Mouse (Mus musculus): ENCODE data around the gene Spata25.
A peak's percentile ranks its signal among the peaks of the same experiment; 100 is the strongest.
"Not testable (repeated sequence)": the region's sequence is repeated elsewhere in the genome, so short reads cannot be mapped to it uniquely, and the experiment has no call there.

The Spata25 gene

GRCm38 (mm10) chr2:164828437-164828836, at the start of gene Spata25:
Spata25 (minus strand) TSS chr2:164828537.
- no peak for DNase-seq

DNA sequence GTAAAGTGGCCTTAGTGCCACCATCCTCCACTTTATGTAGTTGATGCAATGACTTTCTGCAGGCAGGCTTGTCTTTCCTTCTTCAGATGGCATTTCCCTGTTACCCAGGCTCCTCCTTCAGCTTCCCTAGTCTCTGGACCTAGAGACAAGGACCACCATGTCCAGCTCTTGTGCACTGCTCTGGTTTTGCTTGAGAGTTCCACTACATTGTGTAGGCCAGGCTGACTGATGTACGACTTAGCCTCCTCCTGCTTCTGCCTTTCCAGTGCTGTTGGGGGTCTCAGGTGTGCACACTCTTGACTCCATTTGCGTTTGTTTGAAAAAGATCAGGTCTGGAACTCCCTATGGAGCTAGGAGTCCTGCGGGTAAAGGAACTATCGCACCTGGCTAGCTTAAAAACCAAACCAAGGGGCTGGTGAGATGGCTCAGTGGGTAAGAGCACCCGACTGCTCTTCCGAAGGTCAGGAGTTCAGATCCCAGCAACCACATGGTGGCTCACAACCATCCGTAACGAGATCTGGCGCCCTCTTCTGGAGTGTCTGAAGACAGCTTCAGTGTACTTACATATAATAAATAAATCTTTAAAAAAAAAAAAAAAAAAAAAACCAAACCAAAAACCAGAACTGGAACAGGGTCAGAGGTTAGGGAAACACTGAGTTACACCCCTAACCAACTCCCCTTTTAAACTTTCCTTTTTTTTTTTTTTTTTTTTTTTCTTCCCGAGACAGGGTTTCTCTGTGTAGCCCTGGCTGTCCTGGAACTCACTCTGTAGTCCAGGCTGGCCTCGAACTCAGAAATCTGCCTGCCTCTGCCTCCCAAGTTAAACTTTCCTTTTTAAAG, 49.3 kb upstream of the Spata25 start:
- DNase-seq = not testable (repeated sequence)

DNA sequence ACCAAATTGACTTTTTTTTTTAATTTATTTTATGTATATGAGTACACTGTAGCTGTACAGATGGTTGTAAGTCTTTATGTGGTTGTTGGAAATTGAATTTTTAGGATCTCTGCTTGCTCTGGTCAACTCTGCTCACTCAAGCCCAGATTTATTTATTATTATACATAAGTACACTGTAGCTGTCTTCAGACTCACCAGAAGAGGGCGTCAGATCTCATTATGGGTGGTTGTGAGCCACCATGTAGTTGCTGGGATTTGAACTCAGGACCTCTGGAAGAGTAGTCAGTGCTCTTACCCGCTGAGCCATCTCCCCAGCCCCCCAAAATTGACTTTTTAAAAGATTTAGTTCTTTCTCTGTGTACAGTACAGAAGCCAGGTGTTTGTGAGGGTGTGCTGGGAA, 47.3 kb upstream of the Spata25 start:
- DNase-seq = not testable (repeated sequence)

GRCm38 (mm10) chr2:164874239-164874769, 46.0 kb upstream of the Spata25 start:
- no peak for DNase-seq

- DNase-seq = no peak
Measured at GRCm38 (mm10) chr2:164873621-164874020, 45.3 kb upstream of the Spata25 start.

DNA sequence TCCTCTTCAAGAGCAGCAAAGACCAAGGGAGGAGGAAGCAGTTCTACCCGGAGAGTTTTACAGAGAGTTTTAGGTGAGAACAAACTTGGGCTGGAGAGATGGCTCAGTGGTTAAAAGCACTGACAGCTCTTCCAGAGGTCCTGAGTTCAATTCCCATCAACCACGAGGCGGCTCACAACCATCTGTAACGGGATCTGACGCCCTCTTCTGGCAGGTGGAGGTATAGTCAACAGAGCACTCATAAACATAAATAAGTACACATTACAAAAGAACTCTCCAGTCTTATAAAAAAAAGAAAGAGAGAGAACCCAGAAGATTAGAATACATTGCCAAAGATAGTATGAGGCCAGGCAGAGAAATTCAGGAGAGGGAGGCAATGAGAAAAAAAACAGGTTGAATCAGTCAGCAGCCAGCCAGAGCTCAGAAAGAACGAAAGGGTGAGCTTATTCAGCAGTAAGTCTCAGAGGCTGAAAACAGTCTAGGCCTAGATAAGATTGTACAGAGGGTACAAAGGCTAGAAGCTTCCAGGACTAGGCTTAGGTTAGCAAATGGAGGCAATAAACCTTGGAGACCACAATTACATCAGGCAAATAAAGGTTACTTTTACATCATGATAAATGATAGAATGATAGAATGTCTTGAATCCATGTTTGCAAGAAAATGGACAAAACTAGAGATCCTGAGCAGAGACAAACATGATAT, 43.4 kb upstream of the Spata25 start:
- DNase-seq = no peak

GRCm38 (mm10) chr2:164868491-164868890, 40.2 kb upstream of the Spata25 start:
- DNase-seq = no peak

DNA sequence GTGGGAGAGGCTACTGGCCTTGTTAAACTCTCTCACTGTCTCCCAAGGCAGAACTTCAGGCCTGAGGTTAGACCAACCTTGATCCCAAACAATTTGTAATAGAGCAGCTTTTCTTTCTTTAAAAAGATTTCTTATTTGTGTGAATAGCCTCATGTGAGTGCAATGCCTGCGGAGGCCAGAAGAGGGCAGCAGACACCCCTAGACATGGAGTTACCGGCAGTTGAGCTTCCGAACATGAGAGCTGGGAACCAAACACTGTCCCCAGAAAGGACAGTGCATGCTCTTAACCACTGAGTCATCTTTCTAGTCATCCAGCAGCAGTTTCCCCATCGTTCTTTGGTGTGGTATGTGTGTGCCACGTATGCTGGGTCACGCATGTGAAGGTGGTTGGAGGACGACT, 39.2 kb upstream of the Spata25 start:
- DNase-seq = no peak

GRCm38 (mm10) chr2:164866741-164867551, 38.6 kb upstream of the Spata25 start:
- no peak for DNase-seq

DNA sequence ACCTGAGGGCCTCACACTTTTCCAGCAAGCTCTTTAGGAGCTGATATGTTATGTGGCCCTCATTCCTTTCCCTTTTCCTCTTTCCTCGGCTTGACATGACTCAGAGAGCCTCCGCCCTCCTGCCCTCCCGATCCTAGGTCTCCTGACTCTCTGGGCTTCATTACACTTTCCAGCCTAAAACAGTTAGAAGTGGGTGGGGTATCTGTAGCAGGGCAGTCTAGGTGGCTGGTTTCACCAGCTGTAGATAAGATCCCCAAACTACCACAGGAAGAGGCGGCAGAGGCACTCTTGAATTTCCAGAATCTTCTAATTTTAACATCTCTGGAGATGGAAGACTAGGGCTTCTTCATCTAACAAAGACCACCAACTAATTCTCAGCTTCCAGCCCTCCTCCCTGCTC, 36.3 kb upstream of the Spata25 start:
- no peak for DNase-seq

- not testable (repeated sequence) for DNase-seq
Measured at GRCm38 (mm10) chr2:164863411-164863810, 35.1 kb upstream of the Spata25 start.

DNA sequence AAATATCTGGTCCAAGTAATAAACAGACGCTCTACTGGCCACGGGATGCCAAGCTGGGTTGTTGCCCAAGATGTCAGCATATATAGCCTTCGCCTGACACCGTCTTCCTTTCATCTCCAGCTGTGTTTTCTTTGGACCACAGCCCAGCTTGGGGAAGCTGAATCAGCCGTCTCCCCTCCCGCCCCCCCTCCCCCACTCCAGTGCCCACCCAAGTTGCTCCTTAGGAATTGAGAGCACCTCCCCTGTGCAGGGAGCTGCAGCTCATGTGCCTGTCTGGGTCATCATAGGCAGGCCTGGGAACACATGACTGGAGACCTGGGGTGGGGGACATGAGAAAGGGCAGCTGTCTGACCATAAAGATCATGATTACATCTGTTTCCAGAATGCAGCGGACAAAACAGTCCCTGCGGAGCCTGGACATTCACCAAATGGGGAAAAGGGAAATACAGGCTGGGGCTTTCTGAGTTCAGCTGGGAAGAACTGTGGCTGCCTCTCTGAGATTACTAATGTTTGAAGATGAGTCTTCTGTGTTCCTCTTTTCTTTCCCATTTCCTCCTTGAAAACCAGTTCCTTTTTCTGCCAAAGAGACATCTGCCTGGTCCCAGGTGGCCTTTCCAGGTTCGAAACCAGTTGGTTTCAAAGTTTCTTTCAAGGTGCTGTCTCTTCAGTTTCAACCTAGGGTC, 34.0 kb upstream of the Spata25 start:
- no peak for DNase-seq

DNA sequence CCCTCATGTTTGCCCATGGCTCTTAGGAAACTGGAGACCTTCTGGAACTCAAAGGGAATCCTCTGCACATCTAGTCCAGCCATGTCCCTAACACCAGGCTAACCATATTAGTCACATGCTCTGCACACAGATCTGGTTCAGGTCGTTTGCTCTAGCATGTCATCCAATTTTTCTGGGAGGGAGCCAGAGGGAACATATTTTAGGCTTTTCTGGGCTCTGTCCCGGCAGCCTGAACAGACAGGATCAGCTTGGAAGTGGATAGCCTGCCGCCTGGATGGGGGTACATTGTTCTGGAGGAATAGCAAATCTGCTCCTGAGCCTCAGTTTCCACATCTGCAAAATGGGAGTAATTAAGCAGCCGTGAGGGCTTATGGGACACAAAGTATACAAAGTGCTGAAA, 32.8 kb upstream of the Spata25 start:
- DNase-seq = no peak

DNA sequence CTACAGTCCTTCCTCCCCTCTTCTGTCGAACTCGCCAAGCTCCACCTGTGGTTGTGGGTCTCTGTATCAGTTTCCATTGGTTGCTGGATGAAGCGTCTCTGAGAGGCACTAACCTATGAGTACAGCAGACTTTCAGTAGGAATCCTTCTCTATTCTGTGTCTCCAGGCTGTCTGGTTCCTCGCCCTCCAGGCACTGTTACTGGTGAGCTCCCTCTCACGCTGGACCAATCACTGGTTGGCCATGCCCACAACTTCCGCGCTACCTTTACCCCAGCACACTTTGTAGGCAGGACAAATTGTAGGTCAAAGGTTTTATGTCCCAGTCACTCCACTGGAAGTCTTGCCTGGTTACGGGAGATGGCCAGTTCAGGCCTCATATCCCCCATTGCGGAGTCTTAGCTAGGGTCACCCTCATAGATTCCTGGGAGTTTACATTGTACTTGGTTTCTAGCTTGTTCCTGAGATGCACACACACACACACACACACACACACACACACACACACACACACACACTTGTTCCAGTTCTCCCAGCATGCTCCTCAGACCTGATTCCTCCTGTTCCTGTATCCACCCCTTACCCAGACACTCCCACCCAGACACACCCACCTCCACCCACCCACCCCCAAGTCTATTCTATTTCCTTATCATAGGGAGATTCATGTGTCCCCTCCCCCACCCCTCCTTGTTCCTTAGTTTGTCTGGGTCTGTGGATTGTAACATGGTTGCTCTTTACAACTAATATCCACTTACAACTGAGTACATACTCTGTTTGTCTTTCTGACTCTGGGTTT, 31.5 kb upstream of the Spata25 start:
- no peak for DNase-seq

DNA sequence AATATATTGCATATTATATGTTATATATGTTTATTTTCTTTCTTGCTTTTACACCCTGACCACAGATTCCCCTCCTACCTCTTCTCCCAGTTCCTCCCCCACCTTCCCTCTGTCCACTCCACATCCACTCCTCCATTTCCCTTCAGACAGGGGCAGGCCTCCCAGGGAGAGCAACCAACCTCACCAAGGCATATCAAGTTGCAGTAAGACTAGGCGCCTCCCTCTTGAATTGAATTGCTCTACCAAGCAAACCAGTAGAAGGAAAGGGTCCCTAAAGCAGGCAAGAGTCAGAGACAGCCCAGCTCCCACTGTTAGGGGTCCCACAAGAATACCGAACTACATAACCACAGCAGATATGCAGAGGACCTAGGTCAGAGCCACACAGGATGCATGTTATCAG, 30.8 kb upstream of the Spata25 start:
- no peak for DNase-seq

DNA sequence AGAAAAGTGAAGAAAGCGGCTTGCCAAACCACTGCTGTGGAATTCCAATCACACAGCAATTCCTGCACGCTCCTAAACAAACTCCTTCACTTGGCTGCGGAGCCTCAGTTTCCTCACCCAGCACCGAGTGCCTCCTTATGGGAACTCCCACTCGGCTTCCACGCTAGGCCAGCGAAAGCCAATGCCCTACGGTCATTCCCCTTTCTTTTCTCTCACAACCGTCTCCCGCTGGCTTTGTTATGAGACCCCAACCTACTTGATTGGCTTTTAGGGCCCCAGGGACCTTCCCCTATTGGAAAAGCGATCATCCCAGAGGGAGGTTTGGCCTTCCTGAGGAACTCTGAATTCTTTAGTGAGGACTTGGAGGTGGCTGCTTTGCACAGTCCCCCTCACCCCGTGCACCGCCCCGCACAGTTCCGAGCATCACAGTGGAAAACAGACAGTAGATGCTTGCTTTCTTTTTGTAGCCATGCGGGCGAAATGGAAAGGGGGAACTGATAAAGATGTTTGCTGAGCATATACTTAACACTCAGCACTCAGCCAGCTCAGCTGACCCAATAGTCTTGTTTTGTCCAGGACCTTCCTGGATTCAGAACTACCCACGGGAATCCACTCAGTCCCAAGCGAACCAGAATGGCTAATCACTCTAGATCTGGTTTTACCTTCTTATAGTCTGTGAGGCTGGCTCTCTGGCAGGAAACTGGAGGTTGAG, 29.7 kb upstream of the Spata25 start:
- DNase-seq = no peak

DNA sequence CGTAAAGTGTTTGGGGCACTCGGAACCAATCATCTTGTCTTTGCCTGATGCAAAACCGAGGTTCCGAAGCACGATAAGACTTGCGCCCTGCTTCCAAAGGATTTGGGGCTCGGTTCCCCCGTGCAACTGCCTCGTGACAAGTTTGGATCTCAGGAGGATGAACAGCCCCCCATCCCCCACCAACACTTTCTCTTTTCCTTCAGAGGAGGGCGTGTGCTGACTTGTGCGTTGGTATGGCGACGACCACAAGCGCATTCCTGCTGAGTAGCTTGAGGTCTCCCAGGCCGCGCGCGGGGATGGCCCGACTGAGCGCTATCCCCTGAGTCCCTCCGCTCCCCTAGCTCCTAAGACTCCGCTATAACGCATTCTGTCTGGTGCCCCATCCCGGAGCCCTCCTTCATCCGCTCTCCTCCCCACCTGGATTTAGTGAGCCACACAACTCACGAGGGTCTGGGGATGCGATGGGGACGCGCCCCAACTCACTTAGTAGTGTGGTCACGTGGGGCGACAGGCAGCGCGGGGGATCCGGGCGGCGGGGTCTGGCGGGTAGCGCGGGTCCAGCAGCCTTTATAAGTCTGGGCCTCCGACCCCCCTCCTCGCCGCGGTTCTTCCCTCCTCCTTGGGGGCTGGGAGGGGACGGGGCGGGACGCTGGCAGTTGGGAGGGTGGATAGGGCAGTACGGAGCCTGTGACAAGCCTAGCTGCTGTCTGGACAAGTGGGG, 28.9 kb upstream of the Spata25 start, which contains the start of gene Pltp:
Gene Pltp (minus strand): TSS at position 611 of the 721 bp plus-strand sequence.
- DNase-seq = peak in 1 of 2 experiments; percentile 53

DNA sequence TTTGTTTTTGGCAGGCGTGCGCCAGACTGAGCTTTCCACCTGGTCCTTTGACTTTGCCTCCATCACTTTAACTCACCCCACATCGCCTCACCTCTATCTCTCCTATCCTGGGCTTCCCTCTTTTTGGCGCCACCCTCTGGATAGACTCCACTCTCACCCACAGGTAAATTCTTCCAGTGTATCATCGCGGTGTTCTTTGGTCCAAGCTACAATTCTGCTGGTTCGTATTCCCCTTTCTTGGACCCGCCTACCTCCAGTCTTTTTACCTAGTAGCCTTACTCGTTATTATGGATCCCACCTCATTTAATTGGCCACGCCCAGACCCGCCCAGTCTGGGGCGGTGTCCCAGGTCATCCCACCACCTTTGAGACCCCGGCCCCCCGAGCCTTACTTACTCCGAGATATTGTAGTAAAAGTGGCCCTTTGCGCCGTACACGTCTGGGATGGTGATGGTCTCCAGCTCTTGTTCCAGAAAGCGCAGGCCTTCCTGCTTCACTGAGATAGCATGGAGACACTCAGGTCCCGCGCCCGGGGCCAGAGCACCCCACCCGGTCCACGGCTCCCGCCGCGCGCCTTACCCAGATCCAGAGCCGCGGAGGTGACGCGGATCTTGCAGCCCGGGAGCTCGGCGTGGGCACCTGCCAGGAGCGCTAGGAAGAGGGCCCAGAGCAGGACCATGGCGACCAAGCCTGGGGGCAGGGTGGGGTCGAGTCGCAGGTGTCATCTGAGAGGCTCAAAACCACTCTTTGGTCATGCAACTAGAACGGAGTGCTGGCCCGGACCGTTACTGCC, 28.2 kb upstream of the Spata25 start:
- DNase-seq = peak; percentile 37 to 61

DNA sequence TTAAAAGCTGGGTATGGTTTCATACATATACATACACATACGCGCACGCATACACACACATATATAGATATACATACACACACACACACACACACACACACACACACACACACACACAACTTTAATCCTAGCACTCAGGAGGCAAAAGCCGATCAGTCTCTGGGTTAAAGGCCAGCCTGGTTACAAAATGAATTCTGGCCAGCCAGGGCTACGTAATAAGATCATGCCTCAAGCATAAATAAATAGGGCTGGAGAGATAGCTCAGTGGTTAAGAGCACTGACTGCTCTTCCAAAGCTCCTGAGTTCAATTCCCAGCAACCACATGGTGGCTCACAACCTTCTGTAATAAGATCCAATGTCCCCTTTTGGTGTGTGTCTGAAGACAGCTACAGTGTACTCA, 27.2 kb upstream of the Spata25 start:
- DNase-seq = not testable (repeated sequence)

Measured in cerebellum, postnatal 25 days (tissue).